Mouse (Mus musculus) embryonic facial prominence, embryonic 13.5 days (tissue): ENCODE results near the gene Atxn7. TPM values are rescaled to one million over a fixed set of nuclear protein-coding genes. Genes with fewer than 3 reads are reported as not detected.

Experiments used
- ATAC-seq: fragments of 200-750 bp; cut with Nextera tagmentation; 2 replicates; pipeline ENCODE4 v1.8.0; 2017; ENCODE audit warnings: low read depth; ENCODE audit not compliant: insufficient number of reproducible peaks, insufficient read depth, low FRiP score, low TSS enrichment
- H3K27ac ChIP-seq: fragments of 300-500 bp; sonication (generic); 2 replicates; pipeline ENCODE4 v1.5.1; 2015; ENCODE audit warnings: moderate library complexity, mild to moderate bottlenecking, inconsistent platforms
- H3K27me3 ChIP-seq: fragments of 300-500 bp; sonication (generic); 2 replicates; pipeline ENCODE4 v1.6.1; 2015; ENCODE audit warnings: mild to moderate bottlenecking, inconsistent platforms
- H3K36me3 ChIP-seq: fragments of 300-500 bp; sonication (generic); 2 replicates; pipeline ENCODE4 v1.6.1; 2015; ENCODE audit warnings: mild to moderate bottlenecking, inconsistent platforms
- H3K4me1 ChIP-seq: fragments of 300-500 bp; sonication (generic); 2 replicates; pipeline ENCODE4 v1.6.1; 2015; ENCODE audit warnings: inconsistent platforms
- H3K4me2 ChIP-seq: fragments of 300-500 bp; sonication (generic); 2 replicates; pipeline ENCODE4 v1.6.1; 2015; ENCODE audit warnings: moderate library complexity, mild to moderate bottlenecking, inconsistent platforms
- H3K4me3 ChIP-seq: fragments of 300-500 bp; sonication (generic); 2 replicates; pipeline ENCODE4 v1.5.1; 2015; ENCODE audit warnings: mild to moderate bottlenecking, inconsistent platforms
- H3K9ac ChIP-seq: fragments of 300-500 bp; sonication (generic); 2 replicates; pipeline ENCODE4 v1.6.1; 2015; ENCODE audit warnings: mild to moderate bottlenecking, inconsistent platforms
- H3K9me3 ChIP-seq: fragments of 300-500 bp; sonication (generic); 2 replicates; pipeline ENCODE4 v1.6.1; 2016; ENCODE audit warnings: inconsistent platforms
- WGBS: fragments of 180-500 bp; shearing (Covaris S2); methylation state at CpG from one replicate; pipeline ENCODE4 v1.1.7; 2015; ENCODE audit warnings: mixed read lengths; 5-methylcytosine and 5-hydroxymethylcytosine counted together
- polyA plus RNA-seq: library from polyadenylated mRNA; unstranded; fragments of >200 nt; fragmentation: Nextera tagmentation; extraction: Ambion mirVana; gene quantifications from 2 replicates; pipeline ENCODE4 v1.2.1, GENCODE M21; 2015

Gene Atxn7
- polyA plus RNA-seq, 1 experiment from 2014 or later: 5.6 TPM

GRCm38 (mm10) chr14:14098330-14098980, 137.2 kb downstream of the Atxn7 start:
- no peak overlapping the region for H3K4me3 ChIP-seq
- WGBS: 26% methylated on average over 10 of the region's 10 CpGs
- no peaks in the 10 kb centered on the region for H3K27me3 ChIP-seq
- ATAC-seq: no peak
- H3K9me3 ChIP-seq: no peaks in the 10 kb centered on the region
- H3K4me2 ChIP-seq: no peak overlapping the region
- H3K4me1 ChIP-seq: no peaks in the 10 kb centered on the region
- H3K27ac ChIP-seq: no peak overlapping the region
- H3K36me3 ChIP-seq: peaks cover 62% of the 10 kb centered on the region
- no peak overlapping the region for H3K9ac ChIP-seq

GRCm38 (mm10) chr14:14100773-14101280, 139.6 kb downstream of the Atxn7 start:
- Histone ChIP-seq H3K9ac (no peak overlapping the region), H3K9me3 (no peaks in the 10 kb centered on the region), H3K4me3 (no peak overlapping the region), H3K4me1 (no peaks in the 10 kb centered on the region), H3K27ac (no peak overlapping the region), H3K36me3 (peaks cover 60% of the 10 kb centered on the region), H3K4me2 (no peak overlapping the region), H3K27me3 (no peaks in the 10 kb centered on the region)
- no peak for ATAC-seq
- 85% methylated on average over 8 of the region's 8 CpGs for WGBS

GRCm38 (mm10) chr14:14101296-14101695, 140.1 kb downstream of the Atxn7 start:
- no peak overlapping the region for H3K4me3 ChIP-seq
- ATAC-seq: no peak
- no peaks in the 10 kb centered on the region for H3K9me3 ChIP-seq
- H3K36me3 ChIP-seq: peaks cover 55% of the 10 kb centered on the region
- no peaks in the 10 kb centered on the region for H3K4me1 ChIP-seq
- 90% methylated on average over 9 of the region's 9 CpGs for WGBS
- H3K9ac ChIP-seq: no peak overlapping the region
- no peak overlapping the region for H3K27ac ChIP-seq
- no peak overlapping the region for H3K4me2 ChIP-seq
- H3K27me3 ChIP-seq: no peaks in the 10 kb centered on the region

DNA sequence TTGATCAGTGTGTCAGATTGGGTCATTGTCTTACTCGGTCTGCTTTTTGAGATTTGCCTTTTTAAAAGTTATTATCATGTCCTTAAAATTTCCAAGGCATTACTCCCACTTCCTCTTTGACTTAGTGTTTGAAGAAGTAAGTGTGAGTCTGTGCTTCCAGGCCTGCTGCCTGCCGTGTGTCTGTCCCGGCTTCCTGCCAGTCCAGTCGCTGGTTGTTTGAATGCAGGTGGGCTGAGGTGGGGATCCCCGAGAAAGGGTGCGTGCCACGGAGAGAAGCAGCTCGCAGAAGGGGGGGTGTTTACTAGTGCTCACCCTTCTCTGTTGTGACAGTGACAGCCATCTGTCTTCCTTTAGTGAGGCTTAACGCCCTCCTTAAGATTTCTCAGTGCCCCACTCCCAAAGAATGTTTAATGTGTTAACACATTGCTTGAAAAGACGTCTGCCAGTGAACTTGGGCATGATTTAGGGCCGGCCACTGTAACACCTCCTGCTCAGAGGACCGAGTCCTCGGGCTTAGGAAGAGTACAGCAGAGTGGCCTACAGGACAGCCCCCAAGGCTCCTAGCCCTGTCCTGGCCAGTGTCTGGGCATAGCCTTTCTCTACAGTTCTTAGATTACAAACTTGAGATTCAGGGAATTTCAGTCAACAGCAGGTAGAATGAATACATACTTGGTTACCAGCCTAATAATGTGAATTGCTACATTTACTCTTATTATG, 143.1 kb downstream of the Atxn7 start:
- H3K4me3 ChIP-seq: no peak overlapping the region
- 80% methylated on average over 13 of the region's 13 CpGs for WGBS
- ATAC-seq: no peak
- no peak overlapping the region for H3K27ac ChIP-seq
- peaks cover 43% of the 10 kb centered on the region for H3K36me3 ChIP-seq
- no peaks in the 10 kb centered on the region for H3K4me1 ChIP-seq
- no peak overlapping the region for H3K4me2 ChIP-seq
- no peak overlapping the region for H3K9ac ChIP-seq
- H3K9me3 ChIP-seq: no peaks in the 10 kb centered on the region
- H3K27me3 ChIP-seq: no peaks in the 10 kb centered on the region

GRCm38 (mm10) chr14:14104930-14105318, 143.7 kb downstream of the Atxn7 start:
- no peak for ATAC-seq
- no peak overlapping the region for H3K4me2 ChIP-seq
- H3K9me3 ChIP-seq: no peaks in the 10 kb centered on the region
- no peaks in the 10 kb centered on the region for H3K27me3 ChIP-seq
- peaks cover 37% of the 10 kb centered on the region for H3K36me3 ChIP-seq
- no peaks in the 10 kb centered on the region for H3K4me1 ChIP-seq
- 80% methylated on average over 2 of the region's 2 CpGs for WGBS
- H3K9ac ChIP-seq: no peak overlapping the region
- no peak overlapping the region for H3K4me3 ChIP-seq
- no peak overlapping the region for H3K27ac ChIP-seq

- Histone ChIP-seq H3K27me3 (no peaks in the 10 kb centered on the region), H3K9me3 (no peaks in the 10 kb centered on the region), H3K9ac (no peak overlapping the region), H3K4me1 (no peaks in the 10 kb centered on the region), H3K27ac (no peak overlapping the region), H3K4me2 (no peak overlapping the region), H3K4me3 (no peak overlapping the region), H3K36me3 (peaks cover 56% of the 10 kb centered on the region)
- WGBS: 82% methylated on average over 4 of the region's 4 CpGs
- ATAC-seq: no peak
Measured at GRCm38 (mm10) chr14:14110710-14111109, 149.5 kb downstream of the Atxn7 start.

DNA sequence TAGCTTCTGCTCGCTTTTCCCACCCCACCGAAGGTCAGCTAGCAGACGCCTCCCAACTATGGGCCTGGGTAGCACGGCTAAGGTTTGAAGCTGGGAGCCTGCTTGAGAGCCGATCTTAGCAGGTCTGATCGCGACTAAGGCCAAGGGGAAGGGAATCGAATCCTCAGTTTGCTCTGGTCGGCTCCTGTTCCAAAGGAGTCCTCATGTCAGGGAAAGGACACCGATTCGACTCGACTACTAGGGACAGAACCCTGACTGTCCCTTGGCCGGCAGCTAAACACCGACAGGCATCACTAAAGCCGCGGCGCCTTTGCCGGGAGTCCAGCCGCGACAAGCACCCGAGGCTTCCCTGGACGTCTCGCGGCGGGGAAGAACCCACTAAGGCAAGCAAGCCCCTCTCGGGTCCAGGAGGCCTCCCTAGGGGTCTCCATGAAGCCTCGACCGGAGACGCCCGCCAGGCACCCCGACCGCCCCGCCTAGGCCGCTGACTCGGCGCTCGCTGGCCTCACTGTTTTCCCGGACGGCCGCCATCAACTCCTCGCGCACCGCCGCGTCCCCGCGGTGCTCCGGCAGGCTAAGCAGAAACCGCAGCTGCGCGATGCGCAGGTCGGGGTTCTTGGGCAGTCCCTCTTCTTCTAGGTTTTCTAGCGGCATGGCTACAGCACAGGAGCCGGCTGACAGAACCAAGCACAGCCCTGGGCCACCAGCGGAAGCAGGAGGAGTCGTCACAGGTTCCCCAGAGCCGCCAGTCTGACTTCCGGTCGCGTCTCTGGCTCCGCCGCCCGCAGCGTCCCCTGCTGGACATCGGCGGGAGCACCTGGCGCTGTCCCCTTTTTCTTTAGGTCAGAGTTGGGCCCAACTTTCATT, 159.2 kb downstream of the Atxn7 start, which contains the start of gene Psmd6:
TSS of gene Psmd6 (minus strand) at position 755 of the 867 bp plus-strand sequence.
- peak within 1 kb of the TSS; percentile 99 for H3K9ac ChIP-seq
- peak within 1 kb of the TSS; percentile 74 for H3K4me2 ChIP-seq
- peaks cover 36% of the 10 kb centered on the region for H3K36me3 ChIP-seq
- H3K27me3 ChIP-seq: no peaks in the 10 kb centered on the region
- H3K4me1 ChIP-seq: peaks cover 13% of the 10 kb centered on the region
- peak within 1 kb of the TSS; percentile 87 for H3K27ac ChIP-seq
- ATAC-seq: peak; percentile 91
- H3K9me3 ChIP-seq: no peaks in the 10 kb centered on the region
- 1% methylated on average over 68 of the region's 68 CpGs for WGBS
- H3K4me3 ChIP-seq: peak within 1 kb of the TSS; percentile 99

Other genes with a start within 250 kb of the Atxn7 start
- gene Gm281, start 47.0 kb upstream of the Atxn7 start, polyA plus RNA-seq: not detected in 2 replicates
- gene Thoc7, start 412 bp downstream of the Atxn7 start, polyA plus RNA-seq: 200 and 231 TPM in 2 replicates
- gene Psmd6, start 159.5 kb downstream of the Atxn7 start, polyA plus RNA-seq: 254 and 256 TPM in 2 replicates
- 0.06 TPM in 1 of 2 replicates, not detected in the other for gene Olfr720, start 225.4 kb downstream of the Atxn7 start, polyA plus RNA-seq